Mouse (Mus musculus) olfactory bulb, adult 2 months (tissue): ENCODE measurements around the gene Fnbp1.

Experiments used
- CTCF ChIP-seq: fragments of 200-500 bp; IDR thresholded peaks from 2 replicates; pipeline ENCODE4 v1.5.1; 2012; ENCODE audit warnings: low read depth, mild to moderate bottlenecking, low read length, moderate library complexity; ENCODE audit not compliant: insufficient read depth
- POLR2A ChIP-seq: fragments of 200-500 bp; IDR thresholded peaks from 2 replicates; pipeline ENCODE4 v1.6.1; 2012; ENCODE audit warnings: mild to moderate bottlenecking, low read depth, low read length, moderate library complexity; ENCODE audit not compliant: insufficient read depth

- TF ChIP-seq POLR2A (no peak), CTCF (no peak)
Observed at GRCm38 (mm10) chr2:31139991-31140771, 1.6 kb downstream of the Fnbp1 start.
